Mouse (Mus musculus) adrenal gland, postnatal 25 days (tissue): Measurements from ENCODE around the gene Lrig3. TPM values are rescaled to one million over a fixed set of nuclear protein-coding genes. Genes with fewer than 3 reads are reported as not detected.

ENCODE experiments used
- DNase-seq: peaks from one replicate; pipeline ENCODE4 v3.0.0; 2021; ENCODE audit warnings: mixed read lengths
- long read RNA-seq: library from polyadenylated mRNA; stranded (forward); transcript quantifications from one replicate; pipeline ENCODE4 v2.0.0, GENCODE M21; 2021
- total RNA-seq: library from RNA; stranded (reverse); gene quantifications from 2 replicates; pipeline ENCODE4 v1.2.3, GENCODE M21; 2021

Gene Lrig3
- 4.0 and 7.2 TPM in 2 replicates for total RNA-seq
- long read RNA-seq, full-length matches to known transcripts: 1 of 2 reads
- long read RNA-seq, partial matches to known transcripts: 1 of 2 reads
- long read RNA-seq, other reads (novel, unspliced or antisense): 0 of 2 reads

DNA sequence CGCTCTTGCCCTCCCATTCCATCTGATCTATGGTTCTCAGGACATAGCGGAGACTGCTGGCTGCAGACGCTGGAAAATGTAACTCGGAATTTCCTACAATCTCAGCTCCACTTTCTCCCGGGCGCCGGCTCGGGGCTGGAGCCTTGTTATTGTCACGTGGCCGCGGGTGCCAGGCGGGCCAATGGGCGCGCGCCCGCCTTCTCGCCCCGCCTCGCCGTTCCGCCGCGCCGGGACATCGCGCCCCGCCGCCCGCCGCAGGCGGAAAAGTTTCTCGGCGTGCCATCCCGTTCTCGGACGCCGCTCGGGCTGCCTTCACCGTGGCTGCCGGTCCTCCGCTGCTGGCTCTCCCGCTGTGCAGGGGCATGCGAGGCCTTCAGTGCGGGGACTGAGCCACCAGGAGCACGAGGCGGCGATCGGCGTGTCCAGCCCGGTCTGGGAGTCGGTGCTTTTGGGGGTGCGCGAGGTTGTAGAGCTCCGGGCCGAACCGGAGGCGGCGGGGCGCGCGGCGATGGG is at the start of gene Lrig3:
Gene Lrig3 (plus strand): TSS at position 201 of the 513 bp plus-strand sequence.
- DNase-seq: peak; percentile 86

DNA sequence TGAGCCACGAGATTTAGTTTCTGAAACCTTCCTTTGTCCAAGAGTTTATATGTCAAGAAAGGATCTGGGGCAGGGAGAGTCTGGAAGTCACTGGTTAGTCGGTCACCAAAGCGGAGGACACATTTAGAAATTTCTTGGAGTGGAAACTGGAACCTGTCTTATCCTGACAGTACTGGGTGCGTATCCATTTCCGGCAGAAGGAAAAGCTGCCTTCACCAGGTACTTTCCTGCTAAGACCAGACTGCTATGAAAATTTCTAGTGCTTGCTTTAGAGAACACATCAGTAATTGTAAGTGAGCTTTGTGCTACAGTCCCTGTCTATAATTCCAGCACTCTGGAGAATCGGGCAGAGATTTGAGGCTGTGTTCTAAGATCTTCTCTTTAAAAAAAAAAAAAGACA is 49.2 kb upstream of the Lrig3 start:
- no peak for DNase-seq

DNA sequence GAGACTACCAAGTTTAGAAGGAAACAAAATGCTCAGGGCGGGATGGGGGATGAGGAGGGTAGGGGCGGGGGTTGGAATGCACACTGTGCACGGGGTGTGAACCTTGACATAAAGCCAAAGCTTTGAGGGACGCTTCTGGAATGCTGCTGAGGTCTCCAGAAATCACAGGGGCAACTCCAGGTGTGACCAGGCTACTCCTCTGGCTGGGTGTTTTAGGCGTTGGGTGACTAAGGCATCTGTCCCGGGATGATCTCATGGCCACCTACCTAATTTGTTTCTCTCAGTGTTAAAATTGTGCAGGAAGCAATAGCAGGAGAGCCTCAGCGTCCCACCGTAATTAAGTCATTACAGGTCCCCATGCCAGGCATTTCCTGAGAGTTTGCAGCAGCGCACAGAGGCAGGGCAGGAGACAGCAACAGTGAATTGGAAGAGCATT is 48.5 kb upstream of the Lrig3 start:
- DNase-seq: no peak

DNA sequence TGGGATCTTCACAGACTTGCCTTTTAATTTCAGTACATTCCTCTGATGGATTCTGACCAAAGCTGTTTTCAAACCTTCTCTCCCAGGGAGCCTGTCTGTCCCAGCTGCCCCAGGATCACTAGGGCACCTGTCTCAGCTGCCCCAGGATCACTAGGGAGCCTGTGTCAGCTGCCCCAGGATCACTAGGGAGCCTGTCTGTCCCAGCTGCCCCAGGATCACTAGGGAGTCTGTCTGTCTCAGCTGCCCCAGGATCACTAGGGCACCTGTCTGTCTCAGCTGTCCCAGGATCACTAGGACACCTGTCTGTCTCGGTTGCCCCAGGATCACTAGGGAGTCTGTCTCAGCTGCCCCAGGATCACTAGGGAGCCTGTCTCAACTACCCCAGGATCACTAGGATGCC is 47.0 kb upstream of the Lrig3 start:
- DNase-seq: no peak

DNA sequence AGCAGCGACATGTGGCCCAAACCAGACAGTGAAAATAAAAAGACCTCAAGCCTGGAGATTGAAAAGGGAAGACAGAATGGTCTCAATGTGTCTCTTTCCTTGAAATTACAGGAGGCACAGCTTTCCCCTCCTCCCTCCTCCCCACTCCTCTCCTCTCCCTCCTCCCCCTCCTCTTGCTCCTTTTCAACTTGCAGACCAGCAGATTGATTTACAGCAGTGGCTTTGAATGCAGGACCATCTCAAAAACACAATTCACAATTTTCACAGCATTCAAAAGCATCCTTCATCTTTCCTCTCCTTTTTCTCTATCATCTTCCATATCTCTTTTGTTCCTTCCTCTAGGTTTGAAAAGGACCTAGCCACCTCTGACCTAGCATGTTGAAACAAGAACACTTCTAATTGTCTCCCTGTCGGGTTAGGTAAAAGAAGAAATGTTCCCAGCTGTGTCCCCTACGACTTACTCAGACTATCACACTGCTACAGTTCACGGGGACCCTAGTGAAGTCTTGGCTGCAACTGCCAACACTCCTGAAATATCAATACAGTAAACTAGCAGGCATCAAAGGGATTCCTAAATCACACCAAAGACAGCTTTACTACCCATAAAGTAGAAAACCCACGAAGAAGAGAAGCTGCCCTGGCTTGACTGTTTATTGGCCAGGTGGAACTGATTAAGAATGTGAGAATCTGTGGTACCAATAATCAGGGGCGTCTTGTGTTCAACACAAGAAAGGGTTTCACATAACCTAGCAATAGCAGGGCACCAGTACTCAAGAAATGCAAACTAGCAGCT is 44.1 kb upstream of the Lrig3 start:
- no peak for DNase-seq

DNA sequence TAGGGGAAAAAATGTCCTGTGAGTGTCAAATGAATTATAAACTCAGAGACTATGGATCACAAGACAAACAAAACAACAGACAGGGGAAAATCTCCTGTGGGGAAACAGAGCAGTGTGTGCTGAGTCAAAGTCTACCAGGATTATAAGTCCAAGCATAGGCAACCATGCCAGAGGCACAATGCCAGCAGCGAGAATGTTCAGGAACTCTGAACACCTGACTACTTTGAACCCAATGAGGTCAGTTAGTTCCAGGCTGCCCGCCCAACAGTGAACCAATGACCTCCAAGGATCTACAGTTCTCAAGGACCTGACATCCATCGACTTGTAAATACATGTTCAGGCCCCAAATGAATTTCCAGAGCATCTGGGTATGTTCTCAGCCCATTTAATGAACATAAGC is 36.0 kb upstream of the Lrig3 start:
- no peak for DNase-seq

GRCm38 (mm10) chr10:125933388-125933787 is 32.6 kb upstream of the Lrig3 start:
- no peak for DNase-seq

GRCm38 (mm10) chr10:125934095-125934494 is 31.9 kb upstream of the Lrig3 start:
- DNase-seq: no peak

- DNase-seq: no peak
These were observed 28.2 kb upstream of the Lrig3 start for GRCm38 (mm10) chr10:125937517-125938497.

- no peak for DNase-seq
These were observed 27.2 kb upstream of the Lrig3 start for GRCm38 (mm10) chr10:125938528-125939402.

GRCm38 (mm10) chr10:125940316-125941059 is 25.5 kb upstream of the Lrig3 start:
- DNase-seq: no peak

GRCm38 (mm10) chr10:125943098-125943497 is 22.9 kb upstream of the Lrig3 start:
- no peak for DNase-seq

DNA sequence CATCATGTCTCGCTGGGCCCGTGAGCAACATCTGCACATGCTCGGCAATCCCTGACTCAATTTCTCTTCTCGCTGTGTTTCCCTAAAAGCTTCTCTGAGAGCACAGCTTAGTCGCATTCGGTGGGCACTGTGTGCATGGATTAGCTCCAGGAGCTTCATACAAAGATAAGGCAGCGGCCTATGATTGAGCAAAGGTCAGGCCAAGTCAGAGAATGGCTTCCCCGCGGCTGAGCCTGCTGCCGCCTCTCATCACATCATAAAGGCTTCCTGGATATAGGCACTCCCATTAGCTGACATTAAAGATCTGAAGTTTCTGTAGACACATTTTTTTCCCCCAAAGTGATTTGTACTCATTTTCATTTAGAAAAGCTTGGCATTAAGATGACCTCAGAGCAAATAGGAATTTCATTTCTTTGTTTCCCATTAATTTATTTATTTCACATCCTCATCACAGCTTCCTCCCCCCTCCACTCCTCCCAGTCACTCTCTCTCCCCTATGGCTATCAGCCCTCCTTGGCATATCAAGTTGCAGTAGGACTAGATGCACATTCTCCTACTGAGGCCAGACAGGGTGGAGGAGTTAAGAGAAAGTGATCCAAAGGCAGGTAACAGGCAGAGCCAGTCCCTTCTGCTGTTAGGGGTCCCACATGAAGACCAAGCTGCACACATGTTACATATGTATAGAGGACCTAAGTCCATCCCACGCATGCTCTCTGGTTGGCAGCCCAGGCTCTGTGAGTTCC is 21.0 kb upstream of the Lrig3 start:
- DNase-seq: no peak

DNA sequence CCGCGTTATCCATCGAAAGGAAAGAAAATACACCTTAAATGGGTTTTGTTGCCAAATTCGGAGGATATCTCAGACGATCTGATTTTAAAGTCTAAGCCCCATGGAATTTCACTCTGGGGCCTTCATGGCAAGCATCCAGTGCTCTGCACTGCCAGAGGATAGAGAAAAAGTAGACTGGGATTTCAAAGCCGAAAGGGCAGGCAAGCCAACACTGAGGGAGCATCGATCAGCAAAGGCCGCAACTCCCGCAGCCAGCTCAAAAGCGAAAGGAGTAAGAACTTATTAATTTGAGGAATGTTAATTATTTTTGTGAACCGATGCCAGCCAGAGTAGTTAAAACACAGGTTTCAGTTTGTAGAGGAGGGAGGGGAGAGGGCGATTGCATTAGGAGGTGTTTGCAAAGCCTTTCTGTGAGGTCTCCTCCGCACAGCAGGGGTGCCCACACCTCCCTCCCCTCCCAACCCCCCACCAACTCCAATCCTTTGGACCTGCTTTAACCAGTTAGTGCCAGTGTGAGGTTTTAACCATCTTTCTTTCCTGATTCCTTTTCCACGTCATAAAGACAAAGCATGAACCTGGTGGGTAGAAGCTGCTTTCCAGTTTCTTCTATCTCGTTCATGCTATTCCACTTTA is 17.0 kb upstream of the Lrig3 start:
- no peak for DNase-seq

GRCm38 (mm10) chr10:125951633-125952032 is 14.3 kb upstream of the Lrig3 start:
- no peak for DNase-seq

DNA sequence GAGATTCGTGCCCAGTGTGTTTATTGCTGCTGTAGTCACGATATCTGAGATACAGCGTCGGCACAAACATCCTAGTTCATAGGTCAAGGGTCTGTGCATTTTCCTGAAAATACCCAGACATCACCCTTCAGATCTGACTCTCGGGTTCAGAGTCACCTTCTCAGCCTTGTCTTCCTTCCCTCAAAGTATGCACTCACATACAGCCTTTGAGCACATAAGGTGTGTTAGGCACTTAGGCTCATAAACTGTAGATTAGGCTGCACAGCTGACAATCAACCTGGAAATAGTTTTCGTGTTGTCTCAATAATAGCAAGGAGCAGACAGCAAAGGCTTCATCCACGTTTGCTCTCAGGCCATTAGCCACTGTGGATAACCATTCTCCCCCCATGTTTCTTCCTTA is 11.6 kb upstream of the Lrig3 start:
- no peak for DNase-seq

GRCm38 (mm10) chr10:125954747-125955530 is 11.0 kb upstream of the Lrig3 start:
- DNase-seq: no peak

GRCm38 (mm10) chr10:125961411-125962107 is 4.4 kb upstream of the Lrig3 start:
- DNase-seq: no peak
